Mouse (Mus musculus) MEL (cell line): Measurements from ENCODE around the gene Grtp1. TPM values are rescaled to one million over a fixed set of nuclear protein-coding genes. Genes with fewer than 3 reads are reported as not detected.
A peak's percentile ranks its signal among the peaks of the same experiment; 100 is the strongest.

ENCODE experiments used
- DNase-seq: peaks from one replicate; pipeline ENCODE4 v3.0.0; 2011; ENCODE audit warnings: low read depth, low spot score
- H3K27ac ChIP-seq: 2 replicates; pipeline ENCODE4 v1.5.1; 2012; ENCODE audit warnings: low read depth, mild to moderate bottlenecking, control low read depth, low read length, moderate library complexity; ENCODE audit not compliant: control insufficient read depth
- H3K27me3 ChIP-seq, 2 experiments: fragments of 150-350 bp in 1 of 2; sonication (generic) in 1 of 2; 2 replicates each; pipeline ENCODE4 v1.6.1; 2012; ENCODE audit warnings: low read length in 2 of 2, mild to moderate bottlenecking in 2 of 2, improper control_type of control experiment in 1 of 2, moderate library complexity in 1 of 2; ENCODE audit not compliant: insufficient read depth in 2 of 2, control insufficient read depth in 1 of 2
- H3K36me3 ChIP-seq, 2 experiments: 2 replicates each; pipeline ENCODE4 v1.6.1; 2012 to 2014; ENCODE audit warnings: low read length in 2 of 2, improper control_type of control experiment in 1 of 2, inconsistent platforms in 1 of 2, mild to moderate bottlenecking in 1 of 2; ENCODE audit not compliant: insufficient read depth in 2 of 2, control insufficient read depth in 1 of 2
- H3K4me1 ChIP-seq, 2 experiments: fragments of 150-350 bp in 1 of 2; sonication (generic) in 1 of 2; 2 replicates each; pipeline ENCODE4 v1.6.1; 2012; ENCODE audit warnings: low read length in 2 of 2, improper control_type of control experiment in 1 of 2, mild to moderate bottlenecking in 1 of 2; ENCODE audit not compliant: insufficient read depth in 2 of 2, control insufficient read depth in 1 of 2
- H3K4me3 ChIP-seq, 2 experiments: fragments of 150-350 bp in 1 of 2; sonication (generic) in 1 of 2; 2 replicates each; pipeline ENCODE4 v1.5.1; 2012; ENCODE audit warnings: low read depth in 2 of 2, low read length in 2 of 2, mild to moderate bottlenecking in 2 of 2, moderate library complexity in 2 of 2, control low read depth in 1 of 2, improper control_type of control experiment in 1 of 2; ENCODE audit not compliant: control insufficient read depth in 1 of 2, insufficient read depth in 1 of 2
- H3K79me2 ChIP-seq: 2 replicates; pipeline ENCODE4 v1.6.1; 2012; ENCODE audit warnings: mild to moderate bottlenecking, low read length, moderate library complexity; ENCODE audit not compliant: control insufficient read depth, poor library complexity, insufficient read depth
- H3K9ac ChIP-seq: 2 replicates; pipeline ENCODE4 v1.6.1; 2012; ENCODE audit warnings: low read depth, mild to moderate bottlenecking, control low read depth, low read length, moderate library complexity; ENCODE audit not compliant: control insufficient read depth, poor library complexity, severe bottlenecking
- H3K9me3 ChIP-seq: fragments of 150-350 bp; sonication (generic); replicated peaks from 2 replicates; pipeline ENCODE4 v1.6.1; 2012; ENCODE audit warnings: mild to moderate bottlenecking, low read length, improper control_type of control experiment, moderate library complexity; ENCODE audit not compliant: insufficient read depth
- CHD1 ChIP-seq: IDR thresholded peaks from 2 replicates; pipeline ENCODE4 v1.6.1; 2012; ENCODE audit warnings: low read depth, mild to moderate bottlenecking, inconsistent platforms, low read length, improper control_type of control experiment
- ELF1 ChIP-seq: IDR thresholded peaks from 2 replicates; pipeline ENCODE4 v1.6.1; 2014; ENCODE audit warnings: low read depth, mild to moderate bottlenecking, inconsistent platforms, low read length, improper control_type of control experiment, moderate library complexity
- EP300 ChIP-seq, 2 experiments: IDR thresholded peaks; 2 replicates each; pipeline ENCODE4 v1.6.1; 2011; ENCODE audit warnings: improper control_type of control experiment in 2 of 2, low read length in 2 of 2, low read depth in 1 of 2, mild to moderate bottlenecking in 1 of 2
- GATA1 ChIP-seq: IDR thresholded peaks from 2 replicates; pipeline ENCODE4 v1.6.1; 2011; ENCODE audit warnings: low read depth, low read length, improper control_type of control experiment
- HCFC1 ChIP-seq: IDR thresholded peaks from 2 replicates; pipeline ENCODE4 v1.6.1; 2012; ENCODE audit warnings: low read depth, mild to moderate bottlenecking, inconsistent platforms, low read length, improper control_type of control experiment, moderate library complexity
- JUND ChIP-seq: IDR thresholded peaks from 2 replicates; pipeline ENCODE4 v1.6.1; 2011; ENCODE audit warnings: low read depth, mild to moderate bottlenecking, improper control_type of control experiment, low read length
- KAT2A ChIP-seq: conservative IDR thresholded peaks from 2 replicates; pipeline ENCODE4 v1.6.1; 2012; ENCODE audit warnings: low read depth, low read length, improper control_type of control experiment, inconsistent platforms
- MAFK ChIP-seq: IDR thresholded peaks from 2 replicates; pipeline ENCODE4 v1.6.1; 2011; ENCODE audit warnings: low read depth, mild to moderate bottlenecking, low read length, improper control_type of control experiment, borderline replicate concordance
- MAX ChIP-seq: IDR thresholded peaks from 2 replicates; pipeline ENCODE4 v1.6.1; 2011; ENCODE audit warnings: low read length, improper control_type of control experiment
- MAZ ChIP-seq: IDR thresholded peaks from 2 replicates; pipeline ENCODE4 v1.6.1; 2012; ENCODE audit warnings: low read depth, mild to moderate bottlenecking, inconsistent platforms, low read length, improper control_type of control experiment
- MYB ChIP-seq: IDR thresholded peaks from 2 replicates; pipeline ENCODE4 v1.6.1; 2011; ENCODE audit warnings: mild to moderate bottlenecking, low read depth, low read length, improper control_type of control experiment
- MYC ChIP-seq: IDR thresholded peaks from 2 replicates; pipeline ENCODE4 v1.6.1; 2011; ENCODE audit warnings: low read depth, mild to moderate bottlenecking, low read length, improper control_type of control experiment, moderate library complexity
- POLR2AphosphoS5 ChIP-seq: IDR thresholded peaks from 2 replicates; pipeline ENCODE4 v1.6.1; 2012; ENCODE audit warnings: low read depth, borderline replicate concordance, mild to moderate bottlenecking, inconsistent platforms, low read length, moderate library complexity, mixed read lengths
- RAD21 ChIP-seq: IDR thresholded peaks from 2 replicates; pipeline ENCODE4 v1.6.1; 2011; ENCODE audit warnings: mild to moderate bottlenecking, low read depth, low read length, improper control_type of control experiment
- RCOR1 ChIP-seq: IDR thresholded peaks from 2 replicates; pipeline ENCODE4 v1.6.1; 2012; ENCODE audit warnings: low read depth, mild to moderate bottlenecking, inconsistent platforms, low read length, improper control_type of control experiment
- SIN3A ChIP-seq: IDR thresholded peaks from 2 replicates; pipeline ENCODE4 v1.6.1; 2012; ENCODE audit warnings: low read length, improper control_type of control experiment, inconsistent platforms
- SMC3 ChIP-seq: IDR thresholded peaks from 2 replicates; pipeline ENCODE4 v1.6.1; 2011; ENCODE audit warnings: low read depth, low read length, improper control_type of control experiment
- TAL1 ChIP-seq: IDR thresholded peaks from 2 replicates; pipeline ENCODE4 v1.6.1; 2012; ENCODE audit warnings: mild to moderate bottlenecking, inconsistent platforms, low read length, moderate library complexity, mixed read lengths
- TBP ChIP-seq: IDR thresholded peaks from 2 replicates; pipeline ENCODE4 v1.8.0; 2011; ENCODE audit warnings: low read depth, low read length, improper control_type of control experiment
- TCF12 ChIP-seq: IDR thresholded peaks from 2 replicates; pipeline ENCODE4 v1.6.1; 2014; ENCODE audit warnings: low read depth, mild to moderate bottlenecking, inconsistent platforms, low read length, improper control_type of control experiment, moderate library complexity
- UBTF ChIP-seq: IDR thresholded peaks from 2 replicates; pipeline ENCODE4 v1.6.1; 2012; ENCODE audit warnings: low read depth, mild to moderate bottlenecking, inconsistent platforms, low read length, improper control_type of control experiment, moderate library complexity, borderline replicate concordance; ENCODE audit not compliant: insufficient read depth
- USF2 ChIP-seq, 2 experiments: IDR thresholded peaks; 2 replicates each; pipeline ENCODE4 v1.6.1; 2011 to 2012; ENCODE audit warnings: improper control_type of control experiment in 2 of 2, low read length in 2 of 2, borderline replicate concordance in 1 of 2, inconsistent platforms in 1 of 2, low read depth in 1 of 2, mild to moderate bottlenecking in 1 of 2; ENCODE audit not compliant: insufficient read depth in 1 of 2
- ZC3H11A ChIP-seq: IDR thresholded peaks from 2 replicates; pipeline ENCODE4 v1.6.1; 2012; ENCODE audit warnings: low read depth, mild to moderate bottlenecking, inconsistent platforms, low read length, improper control_type of control experiment
- ZKSCAN1 ChIP-seq: IDR thresholded peaks from 2 replicates; pipeline ENCODE4 v1.6.1; 2012; ENCODE audit warnings: low read depth, mild to moderate bottlenecking, inconsistent platforms, low read length, improper control_type of control experiment, moderate library complexity
- ZMIZ1 ChIP-seq: IDR thresholded peaks from 2 replicates; pipeline ENCODE4 v1.6.1; 2012; ENCODE audit warnings: low read depth, mild to moderate bottlenecking, inconsistent platforms, low read length, improper control_type of control experiment, moderate library complexity
- ZNF384 ChIP-seq: IDR thresholded peaks from 2 replicates; pipeline ENCODE4 v1.6.1; 2012; ENCODE audit warnings: low read depth, mild to moderate bottlenecking, inconsistent platforms, low read length, improper control_type of control experiment
- polyA plus RNA-seq, 2 experiments: library from polyadenylated mRNA; stranded (reverse) in 1 of 2; unstranded in 1 of 2; fragments of >175 nt in 1 of 2; fragments of >200 nt in 1 of 2; gene quantifications; 2 replicates each; pipeline versions ENCODE4 v1.2.1 to v1.2.4; 2012; ENCODE audit warnings: low replicate concordance in 2 of 2, low read depth in 1 of 2; ENCODE audit not compliant: insufficient read length in 2 of 2, insufficient read depth in 1 of 2, missing spikeins in 1 of 2
- total RNA-seq: library from RNA; depleted of rRNA; stranded (reverse); fragments of 300-350 nt; gene quantifications from 2 replicates; pipeline ENCODE4 v1.2.3, GENCODE M21; 2012

Gene Grtp1
- total and polyA plus RNA-seq, 3 experiments, result 11.9 to 15.1 TPM; not detected in 1

- TF ChIP-seq HCFC1 (peak; percentile 55; the same call in 1 of the 2 replicates), MYC (peak; percentile 87), SMC3 (peak; percentile 97), ELF1 (peak; percentile 30; the same call in 1 of the 2 replicates), ZMIZ1 (no peak), UBTF (no peak), ZC3H11A (peak; percentile 96), CHD1 (no peak), KAT2A (no peak), TBP (no peak), ZNF384 (no peak; the same call in 1 of the 2 replicates), EP300 (IDR thresholded peaks at IDR 0.05; ENCODE audit: low read depth in 1 of 2, low read length in 2 of 2) (no peak; a peak in 1 of 4 replicates), POLR2AphosphoS5 (no peak), MAZ (peak; percentile 78; the same call in 1 of the 2 replicates), JUND (no peak)
Measured at GRCm38 (mm10) chr8:13213479-13214268, 13.3 kb upstream of the Grtp1 start (continued).

- no peak for DNase-seq
- no peak overlapping the region for H3K9ac ChIP-seq
- no peaks in the 10 kb centered on the region for H3K27me3 ChIP-seq
- H3K27ac ChIP-seq, result no peak overlapping the region
- H3K36me3 ChIP-seq, result peaks cover 0 to 30% of the 10 kb centered on the region in 2 experiments; a peak in 2 of 4 replicates
- no peak for TF ChIP-seq ELF1
- TF ChIP-seq USF2 (IDR thresholded peaks at IDR 0.05; ENCODE audit: borderline replicate concordance in 1 of 2, insufficient read depth in 1 of 2, low read depth in 1 of 2, low read length in 2 of 2), result no peak
- TF ChIP-seq TCF12, result no peak
- no peak for TF ChIP-seq MAX
- TF ChIP-seq MYC, result no peak
- TF ChIP-seq MYB, result no peak
- TF ChIP-seq POLR2AphosphoS5, result no peak
- no peak for TF ChIP-seq MAFK
- TF ChIP-seq RCOR1, result no peak
- no peak for TF ChIP-seq TAL1
- TF ChIP-seq SIN3A, result no peak
- TF ChIP-seq CHD1, result no peak
- TF ChIP-seq KAT2A, result no peak
- no peak for TF ChIP-seq ZKSCAN1
- TF ChIP-seq MAZ, result no peak
- no peak for TF ChIP-seq GATA1
- TF ChIP-seq SMC3, result no peak
- no peak for TF ChIP-seq RAD21
- TF ChIP-seq, all 39 proteins: peak for 0
- peaks cover 23 to 51% of the 10 kb centered on the region in 2 experiments for H3K4me1 ChIP-seq
- H3K9me3 ChIP-seq, result no peaks in the 10 kb centered on the region
- H3K4me3 ChIP-seq, result no peak overlapping the region
- no peaks in the 10 kb centered on the region for H3K79me2 ChIP-seq
Measured at GRCm38 (mm10) chr8:13209770-13210169, 9.3 kb upstream of the Grtp1 start.
